Mouse (Mus musculus) urinary bladder, adult 18-20 months (tissue): ENCODE measurements around the gene Klrb1a.
"Not testable (repeated sequence)": the region's sequence is repeated elsewhere in the genome, so short reads cannot be mapped to it uniquely, and the experiment has no call there.

Experiments used
- DNase-seq, 2 experiments: peaks; one replicate each; pipeline ENCODE4 v3.0.0; 2022; ENCODE audit warnings: low spot score in 2 of 2, mixed read lengths in 2 of 2

Gene Klrb1a

DNA sequence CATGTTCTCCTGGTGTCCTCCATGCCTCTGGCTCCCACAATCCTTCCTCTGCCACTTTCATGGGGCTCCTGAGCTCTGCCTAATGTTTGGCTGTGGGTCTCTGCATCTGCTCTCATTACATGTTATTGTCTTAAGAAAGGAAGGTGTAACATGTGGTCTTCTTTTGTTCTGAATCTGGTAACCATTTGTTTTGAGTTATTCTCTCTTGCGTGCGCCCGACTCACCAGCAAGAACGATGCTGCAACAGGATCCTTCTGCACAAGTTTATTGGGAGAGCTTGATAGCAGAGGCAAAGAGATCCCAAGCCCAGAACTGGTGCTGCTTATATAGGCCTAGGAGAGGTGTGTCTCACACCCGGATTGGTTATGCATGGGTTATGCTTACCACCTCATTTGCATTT is at the start of gene Klrb1a:
Klrb1a (minus strand) TSS at position 101 of the 400 bp plus-strand sequence.
- not testable (repeated sequence) for DNase-seq

DNA sequence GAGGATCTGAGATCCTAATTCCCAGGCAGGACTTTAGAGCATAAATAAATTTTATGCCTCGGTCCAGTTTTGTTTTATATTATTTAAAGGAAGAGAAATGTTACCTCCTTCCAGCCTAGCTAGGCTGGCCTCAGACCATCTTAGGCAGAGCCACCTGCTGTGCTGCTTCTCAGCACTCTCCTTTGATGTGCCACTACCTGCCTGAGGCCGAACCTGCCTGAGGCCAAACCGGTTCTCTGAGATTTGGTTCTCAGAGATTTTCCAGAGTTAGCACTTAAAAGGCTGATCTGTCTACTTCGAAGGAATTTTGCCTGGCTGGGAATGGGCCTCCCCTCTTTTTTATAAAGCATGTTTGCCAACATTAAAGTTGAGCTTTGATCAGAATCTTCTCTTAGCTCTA is 46.6 kb upstream of the Klrb1a start:
- DNase-seq: no peak

- no peak for DNase-seq
Observed at GRCm38 (mm10) chr6:128662206-128662605, 38.9 kb upstream of the Klrb1a start, which contains the start of gene Clec2h. Gene Clec2h (plus strand): TSS chr6:128662385.

DNA sequence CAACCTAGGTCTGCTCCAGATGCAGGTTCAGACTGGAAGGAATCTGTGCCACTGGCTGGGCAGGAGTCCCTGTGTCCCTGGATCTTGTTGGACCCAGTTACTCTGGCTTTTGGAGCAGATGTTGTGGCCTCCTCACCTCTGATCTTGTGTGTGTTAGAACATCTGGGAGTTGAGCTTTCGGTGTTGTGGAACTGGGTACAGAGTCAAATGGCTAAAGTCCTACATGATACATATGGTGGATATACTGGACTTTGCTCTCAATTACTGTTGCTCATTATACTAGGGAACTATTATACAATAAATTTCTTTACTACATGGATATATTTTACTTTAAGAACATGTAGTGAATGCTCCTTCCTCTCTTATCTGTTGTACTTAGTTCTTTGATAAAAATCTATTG is 37.9 kb upstream of the Klrb1a start:
- no peak for DNase-seq

DNA sequence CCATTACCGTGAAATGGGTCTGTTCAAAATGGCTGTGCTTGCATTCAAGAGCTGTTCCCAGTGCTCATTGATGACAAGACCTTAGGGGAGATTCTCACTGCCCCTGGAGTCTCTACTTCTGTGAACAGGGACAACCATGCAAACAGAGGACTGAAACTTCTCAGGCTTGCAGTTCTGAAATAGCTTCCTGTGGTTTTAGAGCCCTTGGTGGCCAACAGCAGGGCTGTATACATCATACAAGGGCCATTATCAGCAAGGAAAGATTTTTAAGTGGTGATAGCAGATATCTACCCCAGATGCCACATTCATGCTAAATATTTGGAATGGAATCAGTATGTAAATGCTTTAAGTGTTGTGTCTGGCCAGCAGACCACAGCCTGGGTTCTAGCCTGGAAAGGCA is 29.6 kb upstream of the Klrb1a start:
- DNase-seq: no peak

GRCm38 (mm10) chr6:128650827-128651226 is 27.5 kb upstream of the Klrb1a start:
- not testable (repeated sequence) for DNase-seq

DNA sequence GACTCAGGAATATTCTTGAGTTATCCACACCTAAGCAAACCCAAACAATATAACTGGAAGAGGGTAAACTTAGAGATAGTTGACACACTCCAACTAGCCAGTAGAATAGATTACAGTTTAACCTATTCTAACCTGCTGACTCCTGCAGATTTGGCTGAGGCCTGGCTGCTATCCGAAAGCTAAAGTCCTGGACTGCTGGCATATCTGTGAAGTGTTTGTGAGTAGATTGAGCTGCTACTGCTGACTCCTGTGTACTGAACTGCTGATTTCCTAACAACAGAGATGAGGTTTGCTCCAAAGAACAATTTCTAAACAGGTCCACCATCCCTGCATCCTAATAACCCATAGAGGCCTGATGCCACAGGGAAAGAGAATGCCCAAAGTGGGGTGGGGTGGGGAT is 26.9 kb upstream of the Klrb1a start:
- no peak for DNase-seq

GRCm38 (mm10) chr6:128649681-128650080 is 26.3 kb upstream of the Klrb1a start:
- DNase-seq: no peak

- DNase-seq: not testable (repeated sequence)
Observed at GRCm38 (mm10) chr6:128645708-128646107, 22.4 kb upstream of the Klrb1a start.

- DNase-seq: not testable (repeated sequence)
Observed at GRCm38 (mm10) chr6:128644694-128645093, 21.4 kb upstream of the Klrb1a start.

GRCm38 (mm10) chr6:128643999-128644398 is 20.7 kb upstream of the Klrb1a start:
- no peak for DNase-seq

GRCm38 (mm10) chr6:128641116-128641716 is 17.9 kb upstream of the Klrb1a start:
- DNase-seq: no peak

DNA sequence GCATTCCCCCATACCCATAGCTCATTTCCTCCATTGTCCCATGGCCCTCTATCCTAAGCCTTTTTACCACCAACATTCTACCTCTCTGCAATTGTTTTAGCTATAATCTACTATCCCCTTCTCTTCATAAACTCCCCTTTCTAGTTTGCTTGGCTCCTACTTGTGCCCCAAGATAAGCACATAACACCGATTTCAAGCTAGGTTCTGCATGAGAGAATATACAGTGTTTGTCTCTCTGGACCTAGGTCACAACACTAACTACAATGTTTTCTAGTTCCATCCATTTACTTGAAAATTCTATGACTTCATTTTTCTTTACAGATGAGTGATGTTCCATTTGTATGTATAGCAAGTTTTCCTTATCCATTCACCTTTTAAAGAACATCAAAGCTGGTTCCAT is 17.3 kb upstream of the Klrb1a start:
- no peak for DNase-seq

- not testable (repeated sequence) for DNase-seq
Observed at GRCm38 (mm10) chr6:128630912-128631905, 7.9 kb upstream of the Klrb1a start.

GRCm38 (mm10) chr6:128629771-128630739 is 6.7 kb upstream of the Klrb1a start:
- DNase-seq: peak in 1 of 2 experiments; percentile 18

DNA sequence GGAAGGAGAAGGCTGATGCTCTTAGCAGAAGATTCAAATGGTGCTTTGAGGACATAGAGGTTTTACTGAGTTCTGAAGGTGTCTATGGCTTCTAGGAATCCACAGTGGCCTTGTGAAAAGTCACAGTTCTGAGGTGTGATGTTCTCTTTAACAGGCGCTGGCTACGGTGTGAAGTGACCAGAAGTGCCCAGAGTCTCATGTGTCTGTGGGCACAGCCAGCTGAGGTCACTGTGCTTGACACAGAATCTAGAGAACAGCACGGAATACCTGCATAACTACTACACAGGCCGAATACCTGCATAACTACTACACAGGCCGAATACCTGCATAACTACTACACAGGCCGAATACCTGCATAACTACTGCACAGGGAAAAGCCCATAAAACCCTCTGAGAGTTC is 1.9 kb upstream of the Klrb1a start:
- not testable (repeated sequence) for DNase-seq

GRCm38 (mm10) chr6:128624425-128624824 is 1.1 kb upstream of the Klrb1a start:
- no peak for DNase-seq

DNA sequence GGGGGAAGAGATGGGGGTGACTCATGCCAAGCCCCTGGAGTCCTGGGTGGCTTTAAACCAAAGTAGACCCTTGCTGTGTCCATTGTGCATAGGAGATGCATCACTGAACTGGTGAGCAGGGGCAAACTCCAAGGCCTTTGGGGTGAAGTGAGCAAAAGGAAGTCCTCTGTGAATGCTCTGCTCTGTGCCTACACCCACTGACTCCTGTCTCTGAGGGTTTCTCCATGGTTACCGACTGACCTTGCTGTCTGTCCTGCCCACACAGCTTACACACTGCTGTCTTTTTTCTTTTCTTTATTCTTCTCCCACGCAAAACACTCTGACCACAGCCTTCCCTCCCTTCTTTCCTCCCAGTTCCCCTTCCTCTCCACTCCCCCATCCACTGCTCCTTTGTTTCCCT is 600 bp downstream of the Klrb1a start:
- no peak for DNase-seq

- no peak for DNase-seq
Observed at GRCm38 (mm10) chr6:128606350-128606749, 17.0 kb downstream of the Klrb1a start.

DNA sequence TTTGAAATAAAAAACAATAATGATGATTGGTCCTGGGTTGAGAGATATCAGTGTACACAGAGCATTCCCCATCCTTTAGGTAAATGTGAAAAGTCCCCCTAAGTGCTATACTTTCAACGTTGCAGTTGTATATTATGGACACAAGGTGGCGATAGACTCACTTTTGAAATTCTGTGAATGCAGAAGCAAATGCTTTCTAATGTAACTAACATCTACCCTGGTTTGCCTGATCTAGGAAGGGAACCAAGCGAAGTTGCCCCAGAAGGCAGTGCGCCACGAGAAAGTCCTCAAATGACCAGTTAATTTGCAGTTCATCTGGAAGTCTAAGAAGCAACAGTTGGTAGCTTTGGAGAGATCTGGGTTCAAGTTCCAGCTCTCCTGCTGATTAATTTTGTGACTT is 18.8 kb downstream of the Klrb1a start:
- DNase-seq: no peak

- DNase-seq: no peak
Observed at GRCm38 (mm10) chr6:128602463-128603201, 20.7 kb downstream of the Klrb1a start.
